Mouse (Mus musculus) small intestine, adult 2 months (tissue): ENCODE measurements around the gene Arl15. TPM values are rescaled to one million over a fixed set of nuclear protein-coding genes. Genes with fewer than 3 reads are reported as not detected.

Experiments used
- H3K27ac ChIP-seq: fragments of 200-500 bp; 2 replicates; pipeline ENCODE4 v1.5.1; 2012; ENCODE audit warnings: low read depth, low read length, control low read depth, inconsistent platforms; ENCODE audit not compliant: insufficient read depth
- H3K27me3 ChIP-seq: fragments of 200-500 bp; 2 replicates; pipeline ENCODE4 v1.6.1; 2012; ENCODE audit warnings: mild to moderate bottlenecking, moderate library complexity, low read length, inconsistent platforms; ENCODE audit not compliant: control insufficient read depth, insufficient read depth
- H3K36me3 ChIP-seq: fragments of 200-500 bp; 2 replicates; pipeline ENCODE4 v1.6.1; 2012; ENCODE audit warnings: mild to moderate bottlenecking, low read length, control low read depth, inconsistent platforms; ENCODE audit not compliant: control insufficient read depth, insufficient read depth
- H3K4me1 ChIP-seq: fragments of 200-500 bp; 2 replicates; pipeline ENCODE4 v1.6.1; 2012; ENCODE audit warnings: low read length, inconsistent platforms, mixed read lengths; ENCODE audit not compliant: control insufficient read depth, insufficient read depth, insufficient read length
- H3K4me3 ChIP-seq: fragments of 200-500 bp; 2 replicates; pipeline ENCODE4 v1.5.1; 2012; ENCODE audit warnings: low read depth, mild to moderate bottlenecking, control low read depth, inconsistent platforms, low read length, moderate library complexity
- CTCF ChIP-seq: fragments of 200-500 bp; IDR thresholded peaks from 2 replicates; pipeline ENCODE4 v1.5.1; 2012; ENCODE audit warnings: low read depth, mild to moderate bottlenecking, control low read depth, inconsistent platforms, low read length, moderate library complexity, mixed read lengths; ENCODE audit not compliant: insufficient replicate concordance, insufficient read length; ENCODE audit errors: extremely low read depth
- POLR2A ChIP-seq: fragments of 200-500 bp; IDR thresholded peaks from 2 replicates; pipeline ENCODE4 v1.6.1; 2012; ENCODE audit warnings: low read depth, mild to moderate bottlenecking, control low read depth, inconsistent platforms, low read length, moderate library complexity
- WGBS: fragments of 180-500 bp; shearing (Covaris S2); methylation state at CpG from one replicate; pipeline ENCODE4 v1.1.7; 2018; 5-methylcytosine and 5-hydroxymethylcytosine counted together
- polyA plus RNA-seq: library from polyadenylated mRNA; depleted of rRNA; stranded (reverse); fragments of >200 nt; gene quantifications from 2 replicates; pipeline ENCODE4 v1.2.3, GENCODE M21; 2012

Arl15 gene
- polyA plus RNA-seq, 1 experiment = 2.0 TPM

DNA sequence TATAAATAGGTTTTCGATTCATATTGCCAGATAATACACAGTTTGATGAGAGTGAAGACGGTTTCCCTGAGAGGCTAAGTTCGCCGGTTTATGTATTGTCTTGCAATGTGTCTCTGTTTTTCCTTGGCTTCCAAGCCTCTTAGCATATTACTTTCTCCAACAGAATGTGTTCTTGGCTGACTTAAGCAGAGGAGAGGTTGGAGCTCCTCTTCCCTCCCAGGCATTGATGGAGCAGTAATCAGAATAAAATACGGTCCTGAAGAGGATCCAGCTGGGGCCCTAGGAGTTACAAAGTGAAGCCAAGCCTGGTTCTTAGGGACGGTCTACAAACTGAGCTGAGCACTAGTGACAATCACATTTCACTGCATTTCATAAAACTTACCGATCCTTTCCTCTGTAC is 232.4 kb downstream of the Arl15 start:
- no peaks in the 10 kb centered on the region for H3K27me3 ChIP-seq
- H3K27ac ChIP-seq = no peak overlapping the region
- H3K36me3 ChIP-seq = no peaks in the 10 kb centered on the region
- no peaks in the 10 kb centered on the region for H3K4me1 ChIP-seq
- 89% methylated on average over 7 of the region's 7 CpGs for WGBS
- TF ChIP-seq POLR2A (no peak), CTCF (no peak)
- no peak overlapping the region for H3K4me3 ChIP-seq

DNA sequence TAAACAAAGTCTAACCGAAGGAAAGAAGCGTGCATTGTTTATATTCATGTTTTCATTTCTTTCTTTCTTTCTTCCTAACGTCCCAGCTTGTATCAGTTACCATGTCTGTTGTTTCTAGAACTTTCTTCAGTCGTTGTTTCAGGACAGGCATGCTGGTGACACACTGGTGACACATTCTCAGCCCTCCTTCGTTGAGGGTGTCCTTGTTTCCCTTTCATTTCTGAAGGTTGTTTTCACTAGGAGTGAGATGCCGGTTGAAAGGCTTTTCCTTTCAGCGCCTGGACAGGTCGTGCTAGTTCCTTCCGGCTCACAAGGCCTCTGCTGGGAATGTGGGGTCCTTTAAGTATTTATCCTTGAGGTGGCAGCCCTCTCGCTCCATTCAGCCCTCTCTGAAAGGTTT is 253.8 kb downstream of the Arl15 start:
- Histone ChIP-seq H3K4me1 (no peaks in the 10 kb centered on the region), H3K4me3 (no peak overlapping the region), H3K27ac (no peak overlapping the region), H3K27me3 (no peaks in the 10 kb centered on the region), H3K36me3 (no peaks in the 10 kb centered on the region)
- WGBS = 69% methylated on average over 10 of the region's 10 CpGs
- TF ChIP-seq CTCF = no peak
- TF ChIP-seq POLR2A = no peak

DNA sequence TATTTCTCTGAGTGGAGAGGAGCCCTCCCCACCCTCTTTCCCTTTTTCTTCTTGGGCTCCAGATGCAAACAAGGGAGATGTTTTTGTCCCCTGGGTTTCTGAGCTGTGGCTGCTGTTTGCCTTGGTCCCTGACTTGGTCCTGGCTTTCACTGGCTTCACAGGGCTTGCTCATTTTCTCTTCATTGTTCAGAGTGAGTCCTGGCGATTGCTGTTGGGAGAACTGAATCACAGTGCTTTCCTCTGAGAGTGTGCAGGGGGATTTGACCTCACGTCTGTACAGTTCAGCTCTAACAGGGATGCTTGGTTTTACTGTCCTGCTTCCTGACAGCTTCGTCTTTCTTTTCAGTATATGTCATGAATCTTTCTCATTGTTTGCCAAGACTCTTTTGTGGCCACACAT is 254.4 kb downstream of the Arl15 start:
- H3K27ac ChIP-seq = no peak overlapping the region
- H3K4me3 ChIP-seq = no peak overlapping the region
- WGBS = 81% methylated on average over 3 of the region's 3 CpGs
- no peaks in the 10 kb centered on the region for H3K27me3 ChIP-seq
- no peaks in the 10 kb centered on the region for H3K4me1 ChIP-seq
- H3K36me3 ChIP-seq = no peaks in the 10 kb centered on the region
- TF ChIP-seq CTCF (no peak), POLR2A (no peak)

DNA sequence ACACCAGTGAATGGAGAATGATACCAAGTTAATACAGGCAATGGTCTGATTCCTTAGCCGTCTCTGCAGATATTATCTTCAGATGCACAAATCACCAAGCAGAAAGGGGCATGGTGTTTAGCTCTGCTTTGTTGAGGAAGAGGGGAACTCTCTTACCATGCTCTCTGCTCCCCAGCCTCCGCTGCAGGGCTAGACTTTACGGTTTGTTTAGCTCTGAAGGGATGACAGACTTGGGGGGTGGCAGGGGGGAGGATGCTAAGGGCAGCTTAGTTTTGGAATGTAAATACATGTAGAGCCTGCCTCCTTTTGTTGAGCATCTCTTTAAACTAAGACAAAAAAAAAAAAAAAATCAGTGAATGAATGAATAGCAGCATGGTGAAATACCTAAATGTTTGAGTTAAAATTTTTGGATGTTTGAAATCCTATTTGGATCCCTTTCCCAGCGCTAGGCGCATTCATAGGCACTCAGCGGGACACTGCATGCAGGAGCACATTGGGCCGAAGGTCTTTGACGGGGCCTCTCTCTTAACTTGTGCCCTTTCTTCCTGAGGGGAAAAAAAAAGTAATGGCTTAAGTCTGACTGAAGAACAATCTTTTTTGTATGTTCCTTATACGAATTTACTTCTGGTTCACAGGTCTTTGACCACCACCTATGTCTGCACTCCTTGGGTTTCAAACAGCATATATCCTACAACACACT is 257.0 kb downstream of the Arl15 start:
- TF ChIP-seq CTCF (no peak), POLR2A (no peak)
- Histone ChIP-seq H3K27ac (no peak overlapping the region), H3K4me1 (no peaks in the 10 kb centered on the region), H3K27me3 (no peaks in the 10 kb centered on the region), H3K4me3 (no peak overlapping the region), H3K36me3 (no peaks in the 10 kb centered on the region)
- 86% methylated on average over 9 of the region's 9 CpGs for WGBS

DNA sequence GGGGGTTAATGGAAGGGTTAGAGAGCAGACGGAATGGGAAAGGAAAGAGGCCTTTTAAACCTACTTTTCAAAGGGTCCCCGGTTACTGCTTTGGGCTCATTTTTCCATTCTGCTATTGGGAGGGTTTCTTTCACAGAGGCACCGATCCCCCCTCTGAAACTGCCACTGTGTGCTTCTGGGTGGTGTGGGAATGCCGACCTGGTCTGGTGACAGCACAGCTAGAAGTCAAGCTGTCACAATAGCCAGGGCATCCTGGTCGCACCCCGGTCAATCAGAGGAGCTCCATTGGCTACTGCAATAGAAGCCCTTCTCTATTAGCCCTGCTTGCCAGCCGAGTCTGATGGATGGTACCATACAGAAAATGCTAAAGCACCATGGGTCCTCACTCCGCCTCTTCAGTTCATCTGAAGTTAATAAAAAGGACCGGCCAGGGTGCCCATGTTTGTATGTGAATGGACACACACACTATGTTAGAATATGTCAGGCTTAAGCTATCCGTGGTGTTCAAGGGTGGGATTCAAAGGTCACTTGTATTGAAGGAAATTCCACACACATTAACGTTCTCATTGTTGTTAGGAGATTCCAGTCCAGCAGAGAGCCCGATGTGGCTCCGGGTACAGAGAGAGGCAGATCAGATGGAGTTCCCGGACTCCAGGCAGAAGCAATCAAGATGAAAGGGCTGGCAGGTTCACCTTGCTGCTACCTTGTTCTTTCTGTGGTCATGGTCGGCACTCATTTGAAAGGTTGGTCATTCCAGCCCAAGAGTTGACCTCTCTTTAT is 258.3 kb downstream of the Arl15 start:
- TF ChIP-seq POLR2A (no peak), CTCF (no peak)
- H3K27me3 ChIP-seq = no peaks in the 10 kb centered on the region
- no peak overlapping the region for H3K27ac ChIP-seq
- no peaks in the 10 kb centered on the region for H3K36me3 ChIP-seq
- H3K4me1 ChIP-seq = no peaks in the 10 kb centered on the region
- H3K4me3 ChIP-seq = no peak overlapping the region
- 83% methylated on average over 15 of the region's 15 CpGs for WGBS

DNA sequence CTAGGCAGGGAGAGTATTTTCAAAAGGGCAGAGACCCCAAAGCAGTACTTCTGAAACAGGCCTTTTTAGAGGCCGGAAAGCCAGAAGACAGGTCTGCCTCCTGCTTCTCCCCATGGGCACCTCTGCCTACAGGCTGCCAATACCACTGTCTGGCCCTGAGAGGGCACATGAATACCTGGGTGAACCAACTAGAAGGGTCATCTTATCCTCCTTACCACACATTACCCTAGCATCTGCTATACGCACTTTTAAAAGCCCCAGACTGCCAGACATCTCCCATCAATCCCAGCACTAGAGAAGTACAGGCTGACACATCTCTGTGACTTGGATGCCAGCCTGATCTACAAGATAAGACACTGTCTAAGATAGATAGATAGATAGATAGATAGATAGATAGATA is 259.0 kb downstream of the Arl15 start:
- H3K27ac ChIP-seq = no peak overlapping the region
- H3K36me3 ChIP-seq = no peaks in the 10 kb centered on the region
- no peaks in the 10 kb centered on the region for H3K4me1 ChIP-seq
- H3K4me3 ChIP-seq = no peak overlapping the region
- 98% methylated on average over 2 of the region's 2 CpGs for WGBS
- no peak for TF ChIP-seq POLR2A
- TF ChIP-seq CTCF = no peak
- no peaks in the 10 kb centered on the region for H3K27me3 ChIP-seq

DNA sequence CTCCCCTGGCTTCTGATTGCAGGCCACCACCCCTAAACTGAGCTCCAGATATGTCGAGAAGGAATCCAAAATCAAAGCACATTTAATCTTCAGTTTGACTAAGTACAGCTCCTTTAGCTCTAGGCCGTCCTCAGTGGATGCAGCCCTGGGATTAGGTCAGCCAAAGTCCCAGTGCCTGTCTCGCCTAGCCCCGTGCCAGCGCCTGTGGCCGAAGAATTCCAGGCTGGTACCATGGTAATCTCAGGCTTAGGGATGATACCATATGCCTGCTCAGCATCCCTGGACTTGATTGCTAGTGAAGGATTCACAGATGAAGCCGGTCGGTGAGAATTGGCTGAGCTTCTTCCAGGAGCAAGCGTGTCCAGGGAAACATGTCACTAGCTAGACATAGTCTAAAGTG is 261.4 kb downstream of the Arl15 start:
- Histone ChIP-seq H3K27ac (no peak overlapping the region), H3K36me3 (no peaks in the 10 kb centered on the region), H3K4me3 (no peak overlapping the region), H3K4me1 (no peaks in the 10 kb centered on the region), H3K27me3 (no peaks in the 10 kb centered on the region)
- WGBS = 88% methylated on average over 9 of the region's 9 CpGs
- no peak for TF ChIP-seq POLR2A

DNA sequence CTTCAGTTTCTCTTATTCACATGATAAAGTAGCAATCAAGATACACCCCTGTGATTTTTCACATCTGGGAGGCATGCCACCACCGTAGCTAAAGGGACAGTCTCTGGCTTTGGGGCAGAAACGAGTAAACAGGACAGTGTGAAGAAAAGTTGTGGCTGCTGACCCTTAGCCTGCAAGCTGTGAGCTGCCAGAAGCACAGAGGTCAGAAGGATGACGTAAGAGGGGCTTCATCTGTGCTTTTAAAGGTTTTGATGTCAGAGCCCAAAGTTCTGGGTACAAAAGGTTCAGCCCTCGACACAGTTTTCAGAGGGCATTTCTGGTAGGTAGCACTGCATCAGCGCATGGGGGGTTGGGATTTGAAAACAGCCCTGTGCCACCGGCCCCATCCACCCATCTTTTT is 266.0 kb downstream of the Arl15 start:
- TF ChIP-seq POLR2A = no peak
- no peak for TF ChIP-seq CTCF
- Histone ChIP-seq H3K36me3 (no peaks in the 10 kb centered on the region), H3K4me3 (no peak overlapping the region), H3K4me1 (no peaks in the 10 kb centered on the region), H3K27me3 (no peaks in the 10 kb centered on the region), H3K27ac (no peak overlapping the region)
- WGBS = 84% methylated on average over 6 of the region's 6 CpGs
